Mouse (Mus musculus) intestine, embryonic 16.5 days (tissue): ENCODE results near the gene Yod1. TPM values are rescaled to one million over a fixed set of nuclear protein-coding genes. Genes with fewer than 3 reads are reported as not detected.

Experiments used
- ATAC-seq: fragments of 200-750 bp; cut with Nextera tagmentation; 2 replicates; pipeline ENCODE4 v1.8.0; 2017; ENCODE audit warnings: moderate TSS enrichment, moderate library complexity
- H3K27ac ChIP-seq: fragments of 300-500 bp; sonication (generic); 2 replicates; pipeline ENCODE4 v1.5.1; 2014; ENCODE audit warnings: mild to moderate bottlenecking, low read length
- H3K27me3 ChIP-seq: fragments of 300-500 bp; sonication (generic); replicated peaks from 2 replicates; pipeline ENCODE4 v1.6.1; 2014; ENCODE audit warnings: low read length, control low read depth, mixed read lengths; ENCODE audit not compliant: control insufficient read depth, insufficient read depth
- H3K36me3 ChIP-seq: fragments of 300-500 bp; sonication (generic); 2 replicates; pipeline ENCODE4 v1.6.1; 2014; ENCODE audit warnings: low read length, control low read depth; ENCODE audit not compliant: control insufficient read depth, insufficient read depth
- H3K4me1 ChIP-seq: fragments of 300-500 bp; sonication (generic); 2 replicates; pipeline ENCODE4 v1.6.1; 2014; ENCODE audit warnings: low read length, control low read depth, mixed read lengths; ENCODE audit not compliant: control insufficient read depth, insufficient read depth
- H3K4me2 ChIP-seq: fragments of 300-500 bp; sonication (generic); 2 replicates; pipeline ENCODE4 v1.6.1; 2014; ENCODE audit warnings: low read depth, low read length, control low read depth
- H3K4me3 ChIP-seq: fragments of 300-500 bp; sonication (generic); 2 replicates; pipeline ENCODE4 v1.5.1; 2014; ENCODE audit warnings: mild to moderate bottlenecking, low read length
- H3K9ac ChIP-seq: fragments of 300-500 bp; sonication (generic); 2 replicates; pipeline ENCODE4 v1.6.1; 2014; ENCODE audit warnings: low read depth, low read length
- H3K9me3 ChIP-seq: fragments of 300-500 bp; sonication (generic); 2 replicates; pipeline ENCODE4 v1.6.1; 2016; ENCODE audit warnings: low read length, control low read depth; ENCODE audit not compliant: control insufficient read depth
- WGBS: fragments of 180-500 bp; shearing (Covaris S2); extraction: QIAGEN DNeasy Blood & Tissue Kit; methylation state at CpG from one replicate; pipeline ENCODE4 v1.1.7; 2014; 5-methylcytosine and 5-hydroxymethylcytosine counted together
- polyA plus RNA-seq: library from polyadenylated mRNA; unstranded; fragments of >200 nt; fragmentation: Nextera tagmentation; extraction: Ambion mirVana; gene quantifications from 2 replicates; pipeline ENCODE4 v1.2.1, GENCODE M21; 2015

The Yod1 gene
- polyA plus RNA-seq, 1 experiment from 2014 or later = 9.9 TPM

DNA sequence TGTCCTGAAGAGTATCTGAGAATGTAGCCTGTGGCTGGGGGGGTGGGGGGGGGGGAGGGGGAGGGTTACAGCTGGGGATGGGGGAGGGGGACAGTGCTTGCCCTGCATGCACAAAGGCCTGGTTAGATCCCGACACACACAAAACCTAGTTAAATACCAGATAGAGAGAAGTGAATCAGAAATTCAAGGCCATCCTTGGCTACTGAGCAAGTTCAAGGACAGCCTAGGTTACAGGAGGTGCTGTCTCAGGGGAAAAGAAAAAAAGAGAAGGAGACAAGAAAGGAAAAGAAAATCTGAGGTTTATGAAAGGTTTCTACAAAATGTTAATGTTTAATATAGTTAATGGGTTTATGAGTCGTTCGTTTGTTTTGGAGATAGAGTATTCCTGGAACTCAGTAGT, 22.5 kb downstream of the Yod1 start:
- H3K4me2 ChIP-seq = no peak overlapping the region
- H3K27me3 ChIP-seq = no peaks in the 10 kb centered on the region
- H3K36me3 ChIP-seq = peaks cover 3% of the 10 kb centered on the region; the same call in 1 of the 2 replicates
- H3K4me1 ChIP-seq = peaks cover 35% of the 10 kb centered on the region
- H3K27ac ChIP-seq = peak overlapping the region; percentile 79; the same call in 1 of the 2 replicates
- H3K9me3 ChIP-seq = no peaks in the 10 kb centered on the region
- WGBS = 56% methylated on average over 3 of the region's 3 CpGs
- no peak overlapping the region for H3K9ac ChIP-seq
- no peak overlapping the region for H3K4me3 ChIP-seq
- ATAC-seq = no peak

DNA sequence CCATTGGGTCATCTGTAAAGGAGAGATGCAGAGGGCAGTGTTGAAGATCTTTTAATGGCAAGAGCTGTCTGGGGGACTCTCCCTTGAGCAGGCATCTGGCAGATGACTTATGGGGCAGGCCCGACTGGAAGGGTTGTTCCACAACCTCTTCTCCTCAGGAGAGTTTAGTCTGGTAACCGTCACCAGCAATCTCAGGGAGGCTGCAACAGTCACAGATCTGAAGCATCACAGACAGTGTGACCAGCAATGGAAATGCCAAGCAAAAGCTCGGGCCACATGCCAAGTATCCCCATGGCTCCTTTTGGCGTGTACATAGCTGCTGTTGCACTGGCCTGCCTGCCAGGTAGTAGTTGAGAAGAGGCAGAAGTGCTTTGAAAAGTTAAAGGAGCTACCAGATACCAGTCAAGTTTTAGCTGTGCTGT, 23.1 kb downstream of the Yod1 start:
- 50% methylated on average over 4 of the region's 4 CpGs for WGBS
- H3K36me3 ChIP-seq = peaks cover 3% of the 10 kb centered on the region; the same call in 1 of the 2 replicates

DNA sequence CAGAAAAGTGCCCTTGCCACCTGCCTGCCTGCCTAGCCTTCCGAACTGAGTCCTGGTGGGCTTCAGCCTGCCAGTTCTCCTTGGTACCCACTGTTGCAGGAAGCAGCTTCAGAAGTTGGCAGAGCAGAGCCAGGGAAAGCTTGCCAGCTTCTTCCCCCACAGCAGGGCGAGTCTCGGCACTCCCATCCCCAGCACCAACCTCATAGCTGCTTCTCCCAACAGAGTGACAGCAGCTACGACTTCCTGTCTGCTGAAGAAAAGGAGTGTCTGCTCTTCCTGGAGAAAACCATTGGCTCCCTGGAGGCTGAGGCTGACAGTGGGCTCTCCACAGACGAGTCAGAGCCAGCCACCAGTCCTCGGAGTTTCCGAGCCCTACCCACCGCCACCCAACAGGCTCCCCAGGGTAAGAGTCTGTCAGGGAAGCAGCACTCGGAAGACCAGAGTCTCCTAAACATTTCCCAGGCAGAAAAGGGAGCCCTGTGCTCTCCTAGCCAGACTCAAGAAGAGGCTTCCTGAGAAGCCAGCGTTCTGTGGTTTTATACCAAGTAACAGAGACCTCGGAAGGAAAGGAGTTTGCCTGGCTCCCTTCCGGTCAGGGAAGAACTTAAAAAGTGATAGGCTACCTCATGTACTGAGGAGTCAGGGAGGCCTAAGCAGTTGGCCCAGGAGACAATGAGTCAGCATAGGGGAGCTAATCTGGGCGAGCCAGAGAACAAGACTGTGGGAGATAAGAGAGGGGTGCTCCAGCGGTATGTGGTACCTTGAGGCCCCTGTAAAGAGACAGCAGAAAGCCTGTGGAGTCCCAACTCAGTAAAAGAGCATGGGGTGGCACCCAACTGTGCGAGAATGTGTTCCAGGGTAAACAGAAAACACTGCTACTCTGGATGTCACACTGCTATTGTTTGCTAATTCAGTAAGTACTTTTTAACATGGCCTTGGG, 23.9 kb downstream of the Yod1 start:
- Histone ChIP-seq H3K27me3 (no peaks in the 10 kb centered on the region), H3K27ac (peak overlapping the region; percentile 62), H3K4me2 (no peak overlapping the region), H3K36me3 (peaks cover 3% of the 10 kb centered on the region; the same call in 1 of the 2 replicates), H3K4me3 (no peak overlapping the region), H3K9ac (peak overlapping the region; percentile 31; the same call in 1 of the 2 replicates), H3K4me1 (peaks cover 31% of the 10 kb centered on the region), H3K9me3 (no peaks in the 10 kb centered on the region)
- WGBS = 46% methylated on average over 15 of the region's 15 CpGs
- peak; percentile 64 for ATAC-seq

More for the DNA sequence above, 23.1 kb downstream of the Yod1 start:
- Histone ChIP-seq H3K4me2 (0 out of 2 replicates have a peak overlapping the region, but pooled peaks have one; percentile 0), H3K9me3 (no peaks in the 10 kb centered on the region), H3K4me1 (peaks cover 31% of the 10 kb centered on the region), H3K9ac (peak overlapping the region; percentile 31; the same call in 1 of the 2 replicates), H3K27me3 (no peaks in the 10 kb centered on the region), H3K27ac (peak overlapping the region; percentile 62), H3K4me3 (no peak overlapping the region)
- no peak for ATAC-seq

DNA sequence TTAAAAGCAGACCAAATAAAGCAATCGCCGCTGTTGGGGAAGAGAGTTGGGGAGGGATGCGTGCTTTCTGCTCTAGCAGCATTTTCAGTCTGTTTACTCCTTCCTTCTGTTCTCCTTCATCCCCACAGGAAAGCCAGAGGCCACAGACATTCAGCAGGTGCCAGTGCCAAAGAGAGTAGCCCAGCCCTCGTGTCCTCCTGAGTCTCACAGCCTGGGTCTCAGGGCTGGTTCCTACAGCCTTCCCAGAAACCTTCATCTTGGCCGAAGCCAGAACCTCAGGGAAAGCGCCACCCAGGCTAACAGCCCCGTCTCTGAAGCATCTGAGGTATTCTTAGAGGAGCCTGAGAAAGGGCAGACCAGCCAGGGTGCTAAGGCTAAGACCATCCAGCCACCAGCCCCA, 25.1 kb downstream of the Yod1 start:
- no peak overlapping the region for H3K27ac ChIP-seq
- 88% methylated on average over 7 of the region's 7 CpGs for WGBS
- no peak for ATAC-seq
- no peaks in the 10 kb centered on the region for H3K27me3 ChIP-seq
- H3K9me3 ChIP-seq = no peaks in the 10 kb centered on the region
- no peak overlapping the region for H3K4me3 ChIP-seq
- H3K9ac ChIP-seq = no peak overlapping the region
- H3K4me1 ChIP-seq = peaks cover 31% of the 10 kb centered on the region
- H3K36me3 ChIP-seq = peaks cover 3% of the 10 kb centered on the region; the same call in 1 of the 2 replicates
- H3K4me2 ChIP-seq = no peak overlapping the region

DNA sequence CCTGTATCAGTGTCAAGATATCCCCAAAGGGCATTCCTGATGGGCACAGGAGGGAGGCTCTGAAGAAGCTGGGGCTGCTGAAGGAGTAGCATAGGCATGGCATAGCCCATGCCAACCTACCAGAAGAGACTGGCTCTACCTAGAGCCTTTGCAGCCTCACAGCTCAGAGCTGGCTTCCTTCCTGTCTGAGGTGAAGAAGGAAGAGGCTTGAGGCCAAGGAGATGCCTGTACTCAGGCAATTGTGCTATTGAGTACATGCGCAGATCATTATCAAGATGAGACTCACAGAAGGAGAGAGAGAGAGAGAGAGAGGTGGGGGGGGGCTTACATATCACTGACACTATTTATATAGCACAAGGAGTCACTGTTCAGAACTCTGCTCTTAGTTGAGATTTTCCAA, 26.6 kb downstream of the Yod1 start:
- H3K9ac ChIP-seq = no peak overlapping the region
- no peak for ATAC-seq
- H3K27ac ChIP-seq = no peak overlapping the region
- WGBS = 90% methylated on average over 1 of the region's 1 CpGs
- H3K4me1 ChIP-seq = peaks cover 24% of the 10 kb centered on the region
- no peak overlapping the region for H3K4me2 ChIP-seq
- no peaks in the 10 kb centered on the region for H3K27me3 ChIP-seq
- no peak overlapping the region for H3K4me3 ChIP-seq
- H3K36me3 ChIP-seq = peaks cover 3% of the 10 kb centered on the region; the same call in 1 of the 2 replicates
- no peaks in the 10 kb centered on the region for H3K9me3 ChIP-seq

DNA sequence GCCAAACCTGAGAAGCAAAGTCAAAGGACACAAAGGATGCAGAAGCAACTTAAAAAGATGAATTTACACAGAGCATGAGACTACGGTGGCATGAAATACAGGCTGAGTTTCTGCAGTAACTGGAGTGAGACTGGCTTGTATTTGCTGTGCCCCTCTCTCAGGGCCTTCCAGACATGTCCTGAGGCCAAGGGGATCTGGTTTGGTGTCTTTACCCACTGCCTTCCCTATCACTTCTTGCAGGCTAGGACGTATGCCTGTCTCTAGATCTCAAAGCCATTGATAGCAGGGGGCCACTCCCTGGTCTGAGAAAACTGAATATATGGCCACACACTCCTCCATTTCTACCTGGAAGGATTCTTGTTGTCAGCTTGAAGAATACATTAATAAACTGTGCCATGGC, 27.1 kb downstream of the Yod1 start:
- no peak for ATAC-seq
- Histone ChIP-seq H3K27ac (no peak overlapping the region), H3K9me3 (no peaks in the 10 kb centered on the region), H3K36me3 (peaks cover 3% of the 10 kb centered on the region; the same call in 1 of the 2 replicates), H3K4me2 (no peak overlapping the region), H3K4me1 (peaks cover 24% of the 10 kb centered on the region), H3K4me3 (no peak overlapping the region), H3K27me3 (no peaks in the 10 kb centered on the region), H3K9ac (no peak overlapping the region)
- 62% methylated on average over 2 of the region's 2 CpGs for WGBS

DNA sequence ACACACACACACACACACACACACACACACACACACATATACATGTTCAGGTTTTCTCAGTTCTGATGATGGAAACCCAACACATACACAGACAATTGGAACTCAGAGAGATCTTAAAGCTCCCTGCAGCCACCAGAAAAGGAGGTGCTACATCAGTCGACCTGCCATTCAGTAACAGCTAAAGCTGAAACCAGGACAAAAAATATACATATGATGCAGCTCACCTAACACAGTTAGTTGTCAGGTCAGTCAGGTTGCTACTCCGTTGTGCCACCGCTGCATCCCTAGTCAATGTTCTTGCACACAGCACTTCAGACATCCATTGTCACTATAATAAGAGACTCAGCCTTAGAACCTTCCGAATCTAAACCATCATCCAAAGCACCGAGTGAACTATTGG, 27.8 kb downstream of the Yod1 start:
- Histone ChIP-seq H3K9ac (no peak overlapping the region), H3K36me3 (peaks cover 3% of the 10 kb centered on the region; the same call in 1 of the 2 replicates), H3K4me1 (peaks cover 24% of the 10 kb centered on the region), H3K9me3 (no peaks in the 10 kb centered on the region), H3K4me3 (no peak overlapping the region), H3K27ac (no peak overlapping the region), H3K27me3 (no peaks in the 10 kb centered on the region), H3K4me2 (no peak overlapping the region)
- WGBS = 90% methylated on average over 5 of the region's 5 CpGs
- ATAC-seq = no peak

DNA sequence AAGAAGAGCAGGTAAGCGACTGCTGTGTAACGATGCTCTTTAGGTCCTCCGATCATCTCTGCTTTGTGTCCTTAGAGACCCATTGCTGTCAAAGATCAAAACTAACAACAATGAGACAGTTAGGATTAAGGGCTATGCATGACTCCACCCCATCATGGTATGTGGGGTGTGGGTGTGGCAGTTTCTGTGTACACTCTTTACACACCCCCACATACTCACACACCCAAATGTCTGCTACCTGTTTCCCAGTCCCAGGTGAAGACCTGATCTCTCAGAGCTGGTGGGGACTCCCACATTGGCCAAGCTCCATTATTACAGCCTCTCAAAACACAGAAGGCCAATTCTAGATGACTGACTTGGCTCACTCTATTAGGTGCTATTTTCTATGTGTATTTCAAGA, 28.5 kb downstream of the Yod1 start:
- Histone ChIP-seq H3K36me3 (peaks cover 3% of the 10 kb centered on the region; the same call in 1 of the 2 replicates), H3K27ac (no peak overlapping the region), H3K4me1 (peaks cover 19% of the 10 kb centered on the region), H3K27me3 (no peaks in the 10 kb centered on the region), H3K9me3 (no peaks in the 10 kb centered on the region), H3K9ac (no peak overlapping the region), H3K4me3 (no peak overlapping the region), H3K4me2 (no peak overlapping the region)
- 92% methylated on average over 3 of the region's 3 CpGs for WGBS
- ATAC-seq = peak; percentile 18; the same call in 1 of the 2 replicates

DNA sequence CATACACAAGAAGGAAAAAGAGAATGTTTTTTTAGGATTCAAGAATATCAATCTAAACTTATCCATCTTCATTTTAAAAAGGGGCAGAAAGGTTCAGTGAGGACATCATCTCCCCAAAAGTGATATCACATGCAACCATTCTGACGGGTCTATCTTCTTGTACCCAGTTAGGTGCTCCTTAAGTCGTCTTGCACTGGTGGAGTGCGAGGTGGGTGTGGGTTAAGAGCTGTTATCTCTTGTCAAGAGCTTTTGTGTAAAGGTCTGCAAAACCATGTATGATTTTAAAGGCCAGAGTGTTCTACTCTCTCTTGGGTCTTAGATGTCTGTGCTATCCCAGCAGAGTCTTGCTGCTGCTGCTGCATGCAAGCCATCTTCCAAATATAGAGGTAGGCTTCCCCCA, 29.7 kb downstream of the Yod1 start:
- WGBS = 85% methylated on average over 3 of the region's 3 CpGs

More for the DNA sequence above, 29.7 kb downstream of the Yod1 start:
- H3K4me3 ChIP-seq = no peak overlapping the region
- peaks cover 3% of the 10 kb centered on the region; the same call in 1 of the 2 replicates for H3K36me3 ChIP-seq
- H3K27ac ChIP-seq = no peak overlapping the region
- no peak for ATAC-seq
- H3K27me3 ChIP-seq = no peaks in the 10 kb centered on the region
- no peak overlapping the region for H3K9ac ChIP-seq
- H3K4me2 ChIP-seq = no peak overlapping the region
- no peaks in the 10 kb centered on the region for H3K9me3 ChIP-seq
- peaks cover 10% of the 10 kb centered on the region for H3K4me1 ChIP-seq
